Mouse (Mus musculus) MEL (cell line): ENCODE results near the gene Mvb12a. TPM values are rescaled to one million over a fixed set of nuclear protein-coding genes. Genes with fewer than 3 reads are reported as not detected.

ENCODE experiments used
- DNase-seq: peaks from one replicate; pipeline ENCODE4 v3.0.0; 2011; ENCODE audit warnings: low read depth, low spot score
- H3K27ac ChIP-seq: 2 replicates; pipeline ENCODE4 v1.5.1; 2012; ENCODE audit warnings: low read depth, mild to moderate bottlenecking, control low read depth, low read length, moderate library complexity; ENCODE audit not compliant: control insufficient read depth
- H3K27me3 ChIP-seq, 2 experiments: fragments of 150-350 bp in 1 of 2; sonication (generic) in 1 of 2; 2 replicates each; pipeline ENCODE4 v1.6.1; 2012; ENCODE audit warnings: low read length in 2 of 2, mild to moderate bottlenecking in 2 of 2, improper control_type of control experiment in 1 of 2, moderate library complexity in 1 of 2; ENCODE audit not compliant: insufficient read depth in 2 of 2, control insufficient read depth in 1 of 2
- H3K36me3 ChIP-seq, 2 experiments: 2 replicates each; pipeline ENCODE4 v1.6.1; 2012 to 2014; ENCODE audit warnings: low read length in 2 of 2, improper control_type of control experiment in 1 of 2, inconsistent platforms in 1 of 2, mild to moderate bottlenecking in 1 of 2; ENCODE audit not compliant: insufficient read depth in 2 of 2, control insufficient read depth in 1 of 2
- H3K4me1 ChIP-seq, 2 experiments: fragments of 150-350 bp in 1 of 2; sonication (generic) in 1 of 2; 2 replicates each; pipeline ENCODE4 v1.6.1; 2012; ENCODE audit warnings: low read length in 2 of 2, improper control_type of control experiment in 1 of 2, mild to moderate bottlenecking in 1 of 2; ENCODE audit not compliant: insufficient read depth in 2 of 2, control insufficient read depth in 1 of 2
- H3K4me3 ChIP-seq, 2 experiments: fragments of 150-350 bp in 1 of 2; sonication (generic) in 1 of 2; 2 replicates each; pipeline ENCODE4 v1.5.1; 2012; ENCODE audit warnings: low read depth in 2 of 2, low read length in 2 of 2, mild to moderate bottlenecking in 2 of 2, moderate library complexity in 2 of 2, control low read depth in 1 of 2, improper control_type of control experiment in 1 of 2; ENCODE audit not compliant: control insufficient read depth in 1 of 2, insufficient read depth in 1 of 2
- H3K79me2 ChIP-seq: 2 replicates; pipeline ENCODE4 v1.6.1; 2012; ENCODE audit warnings: mild to moderate bottlenecking, low read length, moderate library complexity; ENCODE audit not compliant: control insufficient read depth, poor library complexity, insufficient read depth
- H3K9ac ChIP-seq: 2 replicates; pipeline ENCODE4 v1.6.1; 2012; ENCODE audit warnings: low read depth, mild to moderate bottlenecking, control low read depth, low read length, moderate library complexity; ENCODE audit not compliant: control insufficient read depth, poor library complexity, severe bottlenecking
- H3K9me3 ChIP-seq: fragments of 150-350 bp; sonication (generic); replicated peaks from 2 replicates; pipeline ENCODE4 v1.6.1; 2012; ENCODE audit warnings: mild to moderate bottlenecking, low read length, improper control_type of control experiment, moderate library complexity; ENCODE audit not compliant: insufficient read depth
- BHLHE40 ChIP-seq: IDR thresholded peaks from 2 replicates; pipeline ENCODE4 v1.6.1; 2012; ENCODE audit warnings: low read depth, mild to moderate bottlenecking, inconsistent platforms, low read length, improper control_type of control experiment, borderline replicate concordance
- CHD2 ChIP-seq: IDR thresholded peaks from 2 replicates; pipeline ENCODE4 v1.6.1; 2011; ENCODE audit warnings: low read length, improper control_type of control experiment
- CTCF ChIP-seq, 3 experiments: IDR thresholded peaks in 2 of 3; conservative IDR thresholded peaks in 1 of 3; 2 replicates each; pipeline ENCODE4 v1.5.1; 2011 to 2012; ENCODE audit warnings: low read length in 3 of 3, low read depth in 2 of 3, mild to moderate bottlenecking in 2 of 3, improper control_type of control experiment in 1 of 3, inconsistent platforms in 1 of 3, mixed read lengths in 1 of 3, moderate library complexity in 1 of 3; ENCODE audit not compliant: control insufficient read depth in 1 of 3, insufficient read depth in 1 of 3, poor library complexity in 1 of 3, severe bottlenecking in 1 of 3
- ELF1 ChIP-seq: IDR thresholded peaks from 2 replicates; pipeline ENCODE4 v1.6.1; 2014; ENCODE audit warnings: low read depth, mild to moderate bottlenecking, inconsistent platforms, low read length, improper control_type of control experiment, moderate library complexity
- ETS1 ChIP-seq: IDR thresholded peaks from 2 replicates; pipeline ENCODE4 v1.6.1; 2012; ENCODE audit warnings: low read depth, mild to moderate bottlenecking, inconsistent platforms, low read length, improper control_type of control experiment, moderate library complexity
- GATA1 ChIP-seq: IDR thresholded peaks from 2 replicates; pipeline ENCODE4 v1.6.1; 2011; ENCODE audit warnings: low read depth, low read length, improper control_type of control experiment
- HCFC1 ChIP-seq: IDR thresholded peaks from 2 replicates; pipeline ENCODE4 v1.6.1; 2012; ENCODE audit warnings: low read depth, mild to moderate bottlenecking, inconsistent platforms, low read length, improper control_type of control experiment, moderate library complexity
- KAT2A ChIP-seq: conservative IDR thresholded peaks from 2 replicates; pipeline ENCODE4 v1.6.1; 2012; ENCODE audit warnings: low read depth, low read length, improper control_type of control experiment, inconsistent platforms
- MAZ ChIP-seq: IDR thresholded peaks from 2 replicates; pipeline ENCODE4 v1.6.1; 2012; ENCODE audit warnings: low read depth, mild to moderate bottlenecking, inconsistent platforms, low read length, improper control_type of control experiment
- MXI1 ChIP-seq: IDR thresholded peaks from 2 replicates; pipeline ENCODE4 v1.6.1; 2011; ENCODE audit warnings: mild to moderate bottlenecking, low read depth, low read length, improper control_type of control experiment
- MYB ChIP-seq: IDR thresholded peaks from 2 replicates; pipeline ENCODE4 v1.6.1; 2011; ENCODE audit warnings: mild to moderate bottlenecking, low read depth, low read length, improper control_type of control experiment
- NELFE ChIP-seq: IDR thresholded peaks from 2 replicates; pipeline ENCODE4 v1.6.1; 2011; ENCODE audit warnings: low read depth, low read length, improper control_type of control experiment
- POLR2AphosphoS5 ChIP-seq: IDR thresholded peaks from 2 replicates; pipeline ENCODE4 v1.6.1; 2012; ENCODE audit warnings: low read depth, borderline replicate concordance, mild to moderate bottlenecking, inconsistent platforms, low read length, moderate library complexity, mixed read lengths
- RCOR1 ChIP-seq: IDR thresholded peaks from 2 replicates; pipeline ENCODE4 v1.6.1; 2012; ENCODE audit warnings: low read depth, mild to moderate bottlenecking, inconsistent platforms, low read length, improper control_type of control experiment
- SIN3A ChIP-seq: IDR thresholded peaks from 2 replicates; pipeline ENCODE4 v1.6.1; 2012; ENCODE audit warnings: low read length, improper control_type of control experiment, inconsistent platforms
- SMC3 ChIP-seq: IDR thresholded peaks from 2 replicates; pipeline ENCODE4 v1.6.1; 2011; ENCODE audit warnings: low read depth, low read length, improper control_type of control experiment
- ZNF384 ChIP-seq: IDR thresholded peaks from 2 replicates; pipeline ENCODE4 v1.6.1; 2012; ENCODE audit warnings: low read depth, mild to moderate bottlenecking, inconsistent platforms, low read length, improper control_type of control experiment
- polyA plus RNA-seq, 2 experiments: library from polyadenylated mRNA; stranded (reverse) in 1 of 2; unstranded in 1 of 2; fragments of >175 nt in 1 of 2; fragments of >200 nt in 1 of 2; gene quantifications; 2 replicates each; pipeline versions ENCODE4 v1.2.1 to v1.2.4; 2012; ENCODE audit warnings: low replicate concordance in 2 of 2, low read depth in 1 of 2; ENCODE audit not compliant: insufficient read length in 2 of 2, insufficient read depth in 1 of 2, missing spikeins in 1 of 2
- total RNA-seq: library from RNA; depleted of rRNA; stranded (reverse); fragments of 300-350 nt; gene quantifications from 2 replicates; pipeline ENCODE4 v1.2.3, GENCODE M21; 2012

Mvb12a gene
- total and polyA plus RNA-seq, 3 experiments: 46.5 to 67.3 TPM; not detected in 1

DNA sequence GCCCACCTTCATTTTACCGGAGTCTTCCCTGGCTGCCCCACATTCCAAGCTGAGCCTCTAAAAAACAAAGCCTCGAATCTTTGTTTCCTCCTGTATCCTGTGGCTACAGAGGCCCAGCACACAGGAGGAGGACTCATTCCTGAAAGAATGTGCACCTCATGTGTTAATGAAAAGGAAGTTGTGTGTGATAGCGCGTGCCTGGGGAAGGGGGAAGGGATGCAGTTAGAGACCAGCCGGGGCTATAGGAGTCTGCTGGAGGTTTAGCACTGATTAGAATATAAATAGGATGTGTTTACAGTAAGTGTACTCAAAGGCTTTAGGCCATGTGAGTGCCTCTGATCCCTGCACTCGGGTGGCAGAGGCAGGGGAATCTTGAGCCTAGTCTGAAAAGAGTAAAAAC lies 16.4 kb upstream of the Mvb12a start:
- H3K27ac ChIP-seq: no peak overlapping the region
- H3K36me3 ChIP-seq: no peaks in the 10 kb centered on the region; a peak in 1 of 4 replicates
- H3K27me3 ChIP-seq: no peaks in the 10 kb centered on the region; a peak in 1 of 4 replicates
- H3K79me2 ChIP-seq: no peaks in the 10 kb centered on the region
- TF ChIP-seq SIN3A (no peak), HCFC1 (no peak), ZNF384 (no peak), BHLHE40 (no peak), NELFE (no peak), ELF1 (no peak), POLR2AphosphoS5 (no peak), RCOR1 (no peak), MYB (no peak), MAZ (no peak), KAT2A (no peak), SMC3 (no peak), ETS1 (no peak)
- no peaks in the 10 kb centered on the region for H3K9me3 ChIP-seq
- no peak overlapping the region for H3K9ac ChIP-seq
- no peak for DNase-seq
- 0 out of 4 replicates have a peak, but pooled peaks cover 0 to 3% of the 10 kb centered on the region in 2 experiments for H3K4me1 ChIP-seq
- H3K4me3 ChIP-seq: no peak overlapping the region

DNA sequence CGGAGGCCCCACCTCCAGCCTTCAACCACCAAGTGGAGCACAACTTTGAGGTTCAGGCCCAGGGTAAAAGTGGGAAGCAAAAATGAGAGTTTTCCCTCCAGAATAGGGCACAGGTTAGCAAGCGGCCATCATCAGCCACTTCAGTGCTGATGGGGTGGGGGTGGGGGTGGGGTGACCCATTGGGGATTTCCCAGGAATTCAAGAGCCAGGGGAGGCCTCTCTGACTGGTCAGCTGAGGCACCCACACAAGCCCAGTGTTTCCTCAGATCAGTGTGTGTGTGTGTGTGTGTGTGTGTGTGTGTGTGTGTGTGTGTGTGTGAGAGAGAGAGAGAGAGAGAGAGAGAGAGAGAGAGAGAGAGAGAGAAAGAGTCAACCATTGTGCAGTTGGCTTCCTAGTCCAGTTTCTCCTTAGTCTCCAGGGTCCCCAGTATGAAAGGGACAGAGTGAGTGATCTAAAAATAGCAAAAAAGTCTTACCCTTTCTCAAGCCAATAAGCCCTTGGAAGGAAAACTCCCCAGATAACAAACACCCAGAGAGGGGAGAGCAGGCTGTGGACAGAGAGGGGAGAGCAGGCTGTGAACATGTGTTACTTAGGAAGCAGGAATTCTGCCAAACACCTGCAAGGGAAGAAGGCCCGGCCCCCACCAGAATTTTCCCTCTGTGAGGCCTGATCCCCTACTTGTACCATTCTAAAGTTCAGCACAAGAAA lies 15.4 kb upstream of the Mvb12a start:
- no peak overlapping the region for H3K27ac ChIP-seq
- no peaks in the 10 kb centered on the region for H3K4me1 ChIP-seq
- no peak overlapping the region for H3K9ac ChIP-seq
- H3K9me3 ChIP-seq: no peaks in the 10 kb centered on the region
- no peaks in the 10 kb centered on the region for H3K36me3 ChIP-seq
- no peaks in the 10 kb centered on the region for H3K79me2 ChIP-seq
- DNase-seq: no peak
- TF ChIP-seq MYB (no peak), CHD2 (no peak), GATA1 (no peak), NELFE (no peak), MXI1 (no peak), CTCF (IDR thresholded peaks at IDR 0.05 in 2 of 3, conservative IDR thresholded peaks at IDR 0.05 in 1 of 3; ENCODE audit: control insufficient read depth in 1 of 3, insufficient read depth in 1 of 3, low read depth in 2 of 3, low read length in 3 of 3, poor library complexity in 1 of 3, severe bottlenecking in 1 of 3) (no peak), BHLHE40 (no peak)
- H3K27me3 ChIP-seq: no peaks in the 10 kb centered on the region; a peak in 1 of 4 replicates
- H3K4me3 ChIP-seq: no peak overlapping the region
